Mouse (Mus musculus) embryo, embryonic 11 days (tissue): ENCODE data around the gene Mroh2a.
A peak's percentile ranks its signal among the peaks of the same experiment; 100 is the strongest.

ENCODE experiments used
- DNase-seq: peaks from one replicate; pipeline ENCODE4 v3.0.0-alpha.2; 2015

Gene Mroh2a

GRCm38 (mm10) chr1:88237311-88237710 lies 10.5 kb downstream of the Mroh2a start:
- no peak for DNase-seq

- DNase-seq: no peak
Observed at GRCm38 (mm10) chr1:88238771-88239170, 12.0 kb downstream of the Mroh2a start.

- DNase-seq: no peak
Observed at GRCm38 (mm10) chr1:88240072-88240471, 13.3 kb downstream of the Mroh2a start.

- DNase-seq: no peak
Observed at GRCm38 (mm10) chr1:88240579-88240978, 13.8 kb downstream of the Mroh2a start.

GRCm38 (mm10) chr1:88243861-88244260 lies 17.1 kb downstream of the Mroh2a start:
- no peak for DNase-seq

- no peak for DNase-seq
Observed at GRCm38 (mm10) chr1:88245881-88246280, 19.1 kb downstream of the Mroh2a start.

- no peak for DNase-seq
Observed at GRCm38 (mm10) chr1:88246386-88246785, 19.6 kb downstream of the Mroh2a start.

- no peak for DNase-seq
Observed at GRCm38 (mm10) chr1:88247660-88248059, 20.9 kb downstream of the Mroh2a start.

- DNase-seq: no peak
Observed at GRCm38 (mm10) chr1:88248658-88249057, 21.9 kb downstream of the Mroh2a start.

GRCm38 (mm10) chr1:88249596-88249995 lies 22.8 kb downstream of the Mroh2a start:
- DNase-seq: no peak

- no peak for DNase-seq
Observed at GRCm38 (mm10) chr1:88250023-88250422, 23.2 kb downstream of the Mroh2a start.

GRCm38 (mm10) chr1:88253106-88253505 lies 26.3 kb downstream of the Mroh2a start:
- no peak for DNase-seq

- no peak for DNase-seq
Observed at GRCm38 (mm10) chr1:88253540-88253939, 26.8 kb downstream of the Mroh2a start.

GRCm38 (mm10) chr1:88254793-88255465 lies 28.1 kb downstream of the Mroh2a start:
- no peak for DNase-seq

GRCm38 (mm10) chr1:88255466-88255857 lies 28.7 kb downstream of the Mroh2a start:
- no peak for DNase-seq

- DNase-seq: no peak
Observed at GRCm38 (mm10) chr1:88255989-88256754, 29.4 kb downstream of the Mroh2a start.

GRCm38 (mm10) chr1:88256886-88257663 lies 30.3 kb downstream of the Mroh2a start:
- DNase-seq: no peak

GRCm38 (mm10) chr1:88257681-88258080 lies 30.9 kb downstream of the Mroh2a start:
- no peak for DNase-seq

GRCm38 (mm10) chr1:88258361-88258760 lies 31.6 kb downstream of the Mroh2a start:
- no peak for DNase-seq

- DNase-seq: peak; percentile 49
Observed at GRCm38 (mm10) chr1:88258881-88259642, 32.3 kb downstream of the Mroh2a start.

- peak; percentile 46 for DNase-seq
Observed at GRCm38 (mm10) chr1:88259643-88260024, 32.8 kb downstream of the Mroh2a start.

- no peak for DNase-seq
Observed at GRCm38 (mm10) chr1:88260114-88260513, 33.3 kb downstream of the Mroh2a start.
